Mouse (Mus musculus): ENCODE measurements around the gene Coq4. TPM values are rescaled to one million over a fixed set of nuclear protein-coding genes. Genes with fewer than 3 reads are reported as not detected.

Gene Coq4
- total and polyA plus RNA-seq, 3 experiments, result 23.5 to 33.2 TPM; not detected in 1

DNA sequence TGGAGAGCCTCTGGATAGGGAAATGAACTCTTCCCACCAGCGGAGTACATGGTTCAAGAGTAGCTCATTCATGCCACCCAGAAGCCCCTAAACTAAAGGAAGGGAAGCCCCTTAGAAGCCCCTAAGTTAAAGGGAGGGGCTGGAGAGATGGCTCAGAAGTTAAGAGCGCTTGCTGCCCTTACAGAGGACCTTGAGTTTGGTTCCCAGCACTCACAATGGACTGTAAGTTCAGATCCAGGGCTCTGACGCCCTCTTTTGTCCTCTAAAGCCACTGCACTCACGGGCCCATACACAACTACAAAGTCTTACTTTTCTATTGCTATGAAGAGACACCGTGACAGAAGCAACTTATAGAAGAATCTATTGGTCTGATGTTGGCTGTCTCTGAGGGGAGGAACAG is 34.9 kb upstream of the Coq4 start:
- Histone ChIP-seq H3K27ac (ENCODE audit: control insufficient read depth, low read depth, low read length) (no peak overlapping the region), H3K27me3 (ENCODE audit: control insufficient read depth in 1 of 2, insufficient read depth in 2 of 2, low read length in 2 of 2) (no peaks in the 10 kb centered on the region)
- TF ChIP-seq HCFC1 (IDR thresholded peaks at IDR 0.05; ENCODE audit: low read depth, low read length), result no peak
- TF ChIP-seq RCOR1 (IDR thresholded peaks at IDR 0.05; ENCODE audit: low read depth, low read length), result no peak
- TF ChIP-seq POLR2AphosphoS5 (IDR thresholded peaks at IDR 0.05; ENCODE audit: borderline replicate concordance, low read depth, low read length), result no peak
- no peak for TF ChIP-seq SIN3A (IDR thresholded peaks at IDR 0.05; ENCODE audit: low read length)

DNA sequence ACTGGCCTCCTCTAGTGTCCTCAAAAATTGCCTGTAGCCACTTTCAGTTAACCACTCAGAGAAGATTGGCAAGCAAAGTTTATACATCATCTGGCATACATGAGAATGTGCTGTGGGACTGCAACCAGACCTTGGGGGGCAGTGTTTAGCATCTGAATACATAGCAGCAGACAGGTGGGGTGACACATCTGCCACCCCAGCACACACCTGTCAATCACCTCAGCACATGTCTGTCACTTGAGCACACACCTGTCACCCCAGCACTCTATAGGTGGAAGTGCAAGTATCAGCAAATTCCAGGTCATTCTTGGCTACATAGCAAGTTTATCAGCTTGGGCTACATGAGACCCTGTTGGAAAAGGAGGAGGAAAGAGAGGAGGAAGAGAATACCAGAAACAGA is 31.6 kb upstream of the Coq4 start:
- H3K4me1 ChIP-seq (ENCODE audit: control insufficient read depth in 1 of 2, insufficient read depth in 2 of 2, low read length in 2 of 2), result no peaks in the 10 kb centered on the region
- no peak overlapping the region for H3K27ac ChIP-seq (ENCODE audit: control insufficient read depth, low read depth, low read length)
- no peak overlapping the region for H3K9ac ChIP-seq (ENCODE audit: control insufficient read depth, low read depth, low read length, poor library complexity, severe bottlenecking)
- no peaks in the 10 kb centered on the region for H3K27me3 ChIP-seq (ENCODE audit: control insufficient read depth in 1 of 2, insufficient read depth in 2 of 2, low read length in 2 of 2)
- no peaks in the 10 kb centered on the region for H3K79me2 ChIP-seq (ENCODE audit: control insufficient read depth, insufficient read depth, low read length, poor library complexity)
- no peaks in the 10 kb centered on the region for H3K9me3 ChIP-seq (replicated peaks; ENCODE audit: insufficient read depth, low read length)
- no peak overlapping the region for H3K4me3 ChIP-seq (ENCODE audit: control insufficient read depth in 1 of 2, insufficient read depth in 1 of 2, low read depth in 2 of 2, low read length in 2 of 2)
- H3K36me3 ChIP-seq (ENCODE audit: control insufficient read depth in 1 of 2, insufficient read depth in 2 of 2, low read length in 2 of 2), result no peaks in the 10 kb centered on the region
- TF ChIP-seq ZC3H11A (IDR thresholded peaks at IDR 0.05; ENCODE audit: low read depth, low read length), result no peak
- no peak for TF ChIP-seq ZMIZ1 (IDR thresholded peaks at IDR 0.05; ENCODE audit: low read depth, low read length)
- TF ChIP-seq CTCF (IDR thresholded peaks at IDR 0.05 in 2 of 3, conservative IDR thresholded peaks at IDR 0.05 in 1 of 3; ENCODE audit: control insufficient read depth in 1 of 3, insufficient read depth in 1 of 3, low read depth in 2 of 3, low read length in 3 of 3, poor library complexity in 1 of 3, severe bottlenecking in 1 of 3), result no peak; a peak in 1 of 6 replicates
- TF ChIP-seq TAL1 (IDR thresholded peaks at IDR 0.05; ENCODE audit: low read length), result no peak
- TF ChIP-seq CHD2 (IDR thresholded peaks at IDR 0.05; ENCODE audit: low read length), result no peak
- no peak for TF ChIP-seq POLR2AphosphoS5 (IDR thresholded peaks at IDR 0.05; ENCODE audit: borderline replicate concordance, low read depth, low read length)
- no peak for TF ChIP-seq HCFC1 (IDR thresholded peaks at IDR 0.05; ENCODE audit: low read depth, low read length)
- no peak for TF ChIP-seq POLR2A (IDR thresholded peaks at IDR 0.05; ENCODE audit: control insufficient read depth in 1 of 2, insufficient read depth in 1 of 2, low read depth in 1 of 2, low read length in 2 of 2, poor library complexity in 1 of 2)
- no peak for DNase-seq (ENCODE audit: low read depth, low spot score)

More for the DNA sequence above, 34.9 kb upstream of the Coq4 start:
- H3K79me2 ChIP-seq (ENCODE audit: control insufficient read depth, insufficient read depth, low read length, poor library complexity), result no peaks in the 10 kb centered on the region
- H3K4me3 ChIP-seq (ENCODE audit: control insufficient read depth in 1 of 2, insufficient read depth in 1 of 2, low read depth in 2 of 2, low read length in 2 of 2), result no peak overlapping the region
- no peak overlapping the region for H3K9ac ChIP-seq (ENCODE audit: control insufficient read depth, low read depth, low read length, poor library complexity, severe bottlenecking)
- H3K4me1 ChIP-seq (ENCODE audit: control insufficient read depth in 1 of 2, insufficient read depth in 2 of 2, low read length in 2 of 2), result no peaks in the 10 kb centered on the region
- DNase-seq (ENCODE audit: low read depth, low spot score), result no peak
- H3K9me3 ChIP-seq (replicated peaks; ENCODE audit: insufficient read depth, low read length), result no peaks in the 10 kb centered on the region
- H3K36me3 ChIP-seq (ENCODE audit: control insufficient read depth in 1 of 2, insufficient read depth in 2 of 2, low read length in 2 of 2), result no peaks in the 10 kb centered on the region

DNA sequence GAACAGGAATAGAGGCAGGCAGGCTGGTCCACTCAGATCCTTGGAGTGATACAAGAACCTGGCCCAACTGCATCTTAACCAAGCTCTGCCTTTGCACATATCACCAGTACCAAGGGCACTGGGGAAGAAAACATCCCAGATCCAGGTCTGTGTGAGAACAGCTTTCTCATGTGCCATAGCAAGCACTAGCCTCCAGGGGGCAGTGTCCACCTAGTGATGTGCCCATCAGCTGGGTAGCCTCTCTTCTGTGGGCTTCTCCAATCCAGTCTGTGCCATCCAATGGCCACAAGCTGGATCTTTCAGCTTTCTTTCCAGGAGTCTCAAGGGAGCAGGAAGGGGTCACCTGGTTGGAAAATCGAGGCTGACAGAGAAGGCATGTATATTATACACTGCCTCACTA is 22.5 kb upstream of the Coq4 start:
- TF ChIP-seq SIN3A (IDR thresholded peaks at IDR 0.05; ENCODE audit: low read length) (peak; percentile 17; the same call in 1 of the 2 replicates), ETS1 (IDR thresholded peaks at IDR 0.05; ENCODE audit: low read depth, low read length) (no peak), BHLHE40 (IDR thresholded peaks at IDR 0.05; ENCODE audit: borderline replicate concordance, low read depth, low read length) (no peak), CHD2 (IDR thresholded peaks at IDR 0.05; ENCODE audit: low read length) (no peak), MYB (IDR thresholded peaks at IDR 0.05; ENCODE audit: low read depth, low read length) (no peak), CTCF (IDR thresholded peaks at IDR 0.05 in 2 of 3, conservative IDR thresholded peaks at IDR 0.05 in 1 of 3; ENCODE audit: control insufficient read depth in 1 of 3, insufficient read depth in 1 of 3, low read depth in 2 of 3, low read length in 3 of 3, poor library complexity in 1 of 3, severe bottlenecking in 1 of 3) (peak; percentile 93 to 97 (median 97)), TAL1 (IDR thresholded peaks at IDR 0.05; ENCODE audit: low read length) (no peak), UBTF (IDR thresholded peaks at IDR 0.05; ENCODE audit: borderline replicate concordance, insufficient read depth, low read depth, low read length) (no peak), RAD21 (IDR thresholded peaks at IDR 0.05; ENCODE audit: low read depth, low read length) (peak; percentile 91), SMC3 (IDR thresholded peaks at IDR 0.05; ENCODE audit: low read depth, low read length) (peak; percentile 77), ZC3H11A (IDR thresholded peaks at IDR 0.05; ENCODE audit: low read depth, low read length) (peak; percentile 82)
- Histone ChIP-seq H3K27ac (ENCODE audit: control insufficient read depth, low read depth, low read length) (no peak overlapping the region), H3K36me3 (ENCODE audit: control insufficient read depth in 1 of 2, insufficient read depth in 2 of 2, low read length in 2 of 2) (no peaks in the 10 kb centered on the region), H3K27me3 (ENCODE audit: control insufficient read depth in 1 of 2, insufficient read depth in 2 of 2, low read length in 2 of 2) (no peaks in the 10 kb centered on the region), H3K79me2 (ENCODE audit: control insufficient read depth, insufficient read depth, low read length, poor library complexity) (no peaks in the 10 kb centered on the region), H3K9me3 (replicated peaks; ENCODE audit: insufficient read depth, low read length) (no peaks in the 10 kb centered on the region), H3K4me1 (ENCODE audit: control insufficient read depth in 1 of 2, insufficient read depth in 2 of 2, low read length in 2 of 2) (no peaks in the 10 kb centered on the region), H3K4me3 (ENCODE audit: control insufficient read depth in 1 of 2, insufficient read depth in 1 of 2, low read depth in 2 of 2, low read length in 2 of 2) (no peak overlapping the region), H3K9ac (ENCODE audit: control insufficient read depth, low read depth, low read length, poor library complexity, severe bottlenecking) (no peak overlapping the region)
- peak; percentile 69 for DNase-seq (ENCODE audit: low read depth, low spot score)

All from MEL (cell line).